Mouse (Mus musculus): ENCODE data around the gene Cntnap2.
A peak's percentile ranks its signal among the peaks of the same experiment; 100 is the strongest.

Cntnap2 gene

DNA sequence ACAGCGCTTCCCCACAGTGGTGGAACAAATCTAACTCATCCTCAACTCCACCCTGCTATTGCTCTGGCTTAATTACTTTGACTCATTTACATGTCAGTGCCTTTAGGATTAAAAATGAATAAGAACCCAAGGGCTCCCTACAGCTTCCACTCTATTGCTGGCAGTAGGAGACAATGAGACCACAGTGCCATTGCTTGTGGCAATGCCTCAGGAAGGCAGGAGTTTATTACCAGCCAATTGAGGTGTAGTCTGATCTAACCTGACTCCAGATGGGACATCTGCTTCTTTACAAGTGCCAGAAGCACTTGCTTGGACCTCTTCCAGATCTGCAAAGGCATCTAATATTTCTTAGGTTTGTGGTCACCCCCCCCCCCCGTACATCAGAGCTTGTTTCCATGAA lies 1615.9 kb downstream of the Cntnap2 start:
- no peak for DNase-seq (ENCODE audit: low read depth, low spot score)

DNA sequence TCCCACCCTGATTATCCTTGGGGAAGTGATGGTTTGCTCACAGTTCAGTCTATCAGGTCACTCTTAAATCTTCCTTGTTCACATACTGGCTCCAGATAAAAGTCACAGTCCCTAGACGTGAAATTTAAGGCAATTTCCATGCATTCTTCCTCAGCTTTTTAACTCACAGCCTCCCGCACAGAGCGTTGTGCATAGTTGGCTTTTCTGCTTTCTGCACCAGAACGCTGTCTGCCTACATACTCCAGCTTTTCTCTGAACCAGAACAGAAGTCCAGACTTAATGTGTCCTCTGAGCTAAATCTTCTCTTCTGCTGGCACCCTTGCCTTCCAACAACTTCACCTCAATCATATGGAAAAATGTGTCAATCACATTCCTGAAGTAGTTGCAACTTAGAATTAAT lies 1616.5 kb downstream of the Cntnap2 start:
- DNase-seq (ENCODE audit: low read depth, low spot score): no peak

DNA sequence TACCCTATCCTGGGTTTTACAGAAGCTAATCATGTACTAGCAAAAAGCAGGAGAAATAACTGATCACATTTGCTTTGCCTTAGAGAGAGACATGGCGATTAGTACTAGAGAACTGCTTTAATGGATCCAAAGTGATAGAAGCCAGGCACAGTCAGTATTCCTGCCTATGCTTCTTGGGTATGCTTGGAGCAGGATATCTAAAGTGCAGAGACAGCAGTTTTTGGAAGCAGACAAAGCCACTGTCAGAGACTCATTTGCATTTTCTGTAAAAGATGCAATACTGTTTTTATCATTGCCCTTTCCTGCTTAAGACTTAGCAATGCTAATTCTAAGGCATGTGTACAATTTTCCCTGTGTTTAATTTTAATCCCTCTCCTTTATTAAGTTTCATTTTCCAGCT lies 1637.0 kb downstream of the Cntnap2 start:
- DNase-seq (ENCODE audit: low read depth, low spot score): no peak

DNA sequence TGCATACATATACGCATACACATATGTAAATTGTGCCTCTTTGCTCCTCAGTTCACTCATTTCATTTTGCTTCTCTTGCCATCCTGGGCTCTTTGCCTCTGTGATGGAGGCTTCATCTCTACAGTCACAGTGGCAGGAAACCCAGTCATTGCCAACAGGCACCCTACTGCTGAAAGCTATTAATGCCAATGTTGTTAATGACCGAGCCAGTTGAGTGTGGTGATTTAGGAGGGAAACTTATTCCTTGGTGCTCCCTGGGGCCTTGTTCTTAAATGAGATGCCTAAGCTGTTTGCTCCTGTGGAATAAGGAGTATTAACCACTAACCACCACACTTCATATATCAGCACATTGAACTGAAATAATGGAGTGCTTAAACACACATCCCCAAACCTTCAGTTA lies 1640.2 kb downstream of the Cntnap2 start:
- DNase-seq (ENCODE audit: low read depth, low spot score): no peak

DNA sequence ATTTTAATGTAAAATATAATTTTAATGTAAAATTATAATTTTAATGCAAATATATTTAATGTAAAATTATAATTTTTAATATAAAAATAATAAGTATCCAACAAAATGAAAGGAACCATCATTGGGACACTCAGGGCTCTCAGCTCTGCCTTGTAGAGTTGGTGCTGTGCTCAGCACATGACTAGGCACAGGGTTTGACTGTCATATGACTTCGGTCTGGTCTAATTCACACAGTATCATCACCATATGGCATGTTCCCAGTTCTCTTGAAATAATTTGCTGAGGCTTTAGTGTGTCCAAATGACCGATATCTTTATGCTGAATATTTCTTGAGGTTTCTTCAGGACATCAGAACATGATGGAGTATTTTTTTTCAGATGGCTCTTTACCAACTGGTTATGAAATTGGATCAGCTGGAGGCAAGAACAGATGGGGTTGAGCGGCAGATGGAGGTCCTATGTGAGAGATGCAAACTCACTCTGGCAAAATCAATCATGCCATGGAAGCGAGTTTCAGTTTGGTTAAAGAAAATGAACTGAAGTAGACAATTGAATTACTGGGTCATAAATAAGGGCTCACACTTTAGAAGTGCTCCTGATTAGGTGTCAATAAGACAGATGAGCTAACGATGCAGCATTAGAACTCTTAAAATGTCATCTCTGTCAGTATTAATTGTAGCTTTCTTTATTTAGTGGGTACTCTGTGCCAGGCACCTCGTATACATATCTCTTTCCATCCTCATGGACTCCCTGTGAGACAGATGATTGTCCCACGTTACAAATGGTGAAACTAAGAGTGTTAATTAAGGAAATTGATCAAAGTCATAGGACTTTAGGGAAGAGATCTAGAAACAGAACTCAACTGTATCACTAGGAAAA lies 1645.4 kb downstream of the Cntnap2 start:
- no peak for DNase-seq (ENCODE audit: low read depth, low spot score)

DNA sequence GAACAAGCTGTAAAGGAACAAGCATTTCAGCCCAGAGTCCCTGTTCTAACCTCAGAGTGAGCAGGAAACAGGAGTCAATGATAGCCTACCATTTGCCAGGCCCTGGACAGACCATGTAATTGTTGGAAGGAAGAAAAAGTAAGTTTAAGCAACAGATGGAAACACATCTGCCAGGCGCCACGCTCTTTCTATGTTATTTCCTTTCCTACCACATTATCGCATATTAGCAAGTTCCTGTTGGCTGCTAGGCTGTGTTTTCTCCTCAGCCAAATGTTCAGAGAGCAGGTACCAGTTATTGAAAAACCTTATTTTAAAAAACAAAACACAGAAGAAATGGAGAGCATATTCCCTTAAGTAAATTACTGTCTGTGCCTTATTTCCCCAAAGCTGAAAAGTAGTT lies 1646.8 kb downstream of the Cntnap2 start:
- no peak for DNase-seq (ENCODE audit: low read depth, low spot score)

DNA sequence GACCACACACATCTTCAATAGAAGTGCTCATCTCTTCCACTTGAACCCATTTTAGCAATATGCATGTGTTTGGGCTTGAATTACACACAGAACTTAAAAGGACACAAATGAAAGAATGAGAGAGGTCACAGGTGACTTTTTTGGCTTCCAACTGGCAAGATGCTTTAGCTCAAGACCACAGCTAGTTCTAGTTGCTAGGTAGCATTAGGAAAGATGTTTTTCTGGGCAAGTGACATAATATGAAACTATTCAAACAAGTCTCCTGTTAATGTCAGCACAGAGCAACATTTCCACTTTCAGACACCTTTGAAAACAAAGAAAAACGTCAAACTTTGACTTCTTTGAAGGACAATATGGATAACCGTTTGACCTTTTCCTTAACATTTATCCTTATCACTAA lies 1657.4 kb downstream of the Cntnap2 start:
- no peak for DNase-seq (ENCODE audit: low read depth, low spot score)

DNA sequence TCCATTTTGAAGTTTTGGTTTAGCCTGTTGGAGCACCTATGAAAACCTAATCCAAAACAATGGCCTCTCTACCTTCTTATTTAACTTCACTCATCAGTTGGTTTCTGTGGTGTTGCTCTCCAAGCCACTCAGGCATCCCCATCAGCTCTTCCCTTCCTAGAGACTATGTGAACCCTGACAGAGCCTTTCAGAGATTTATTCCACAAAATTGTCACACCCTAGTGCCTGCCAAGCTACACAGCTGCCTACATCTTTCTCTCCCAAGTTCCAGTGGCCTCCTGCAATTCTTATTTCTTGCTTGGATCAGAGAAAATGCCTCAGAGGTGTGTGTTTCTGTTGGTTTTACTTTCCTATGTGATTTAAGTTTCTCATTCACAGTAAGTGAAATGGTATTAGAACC lies 1674.6 kb downstream of the Cntnap2 start:
- no peak for DNase-seq (ENCODE audit: low read depth, low spot score)

DNA sequence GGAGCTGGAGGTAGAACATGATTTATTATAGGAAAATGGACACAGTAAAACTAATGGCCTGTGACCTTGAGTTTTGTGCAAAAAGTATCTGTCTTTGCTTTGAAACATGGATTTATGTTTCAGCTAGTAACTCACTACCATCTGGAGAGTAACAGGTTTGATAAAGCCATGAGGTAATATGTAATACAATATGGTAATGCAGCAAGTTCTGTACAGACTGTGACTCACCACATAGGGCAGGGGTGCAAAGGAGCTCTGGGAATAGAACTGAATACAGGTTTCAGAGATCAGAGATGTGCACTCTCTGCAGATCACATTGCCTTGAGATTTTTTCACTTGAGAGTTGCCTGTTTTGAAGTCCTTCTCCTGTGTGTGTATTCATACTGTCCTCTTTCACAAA lies 1689.3 kb downstream of the Cntnap2 start:
- DNase-seq (ENCODE audit: low read depth, low spot score): no peak

DNA sequence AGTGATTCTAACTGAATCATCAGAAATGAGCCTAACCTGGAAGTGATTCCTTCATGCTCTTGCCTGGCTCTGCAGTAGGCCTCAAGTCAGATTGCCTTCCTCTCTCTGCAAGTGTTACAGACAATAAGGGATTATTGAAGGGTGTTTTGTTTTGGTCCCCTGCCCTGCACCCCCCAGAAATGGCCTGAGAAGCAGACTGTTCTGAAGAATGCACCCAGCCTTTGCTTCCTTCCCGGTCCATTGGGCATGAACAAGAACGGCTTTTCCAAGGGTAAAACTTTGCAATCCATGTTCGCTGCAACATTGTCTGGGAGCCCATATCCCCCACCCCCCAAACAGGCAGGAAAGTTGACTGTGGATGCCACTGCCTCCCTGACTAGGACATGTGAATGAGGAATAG lies 1704.3 kb downstream of the Cntnap2 start:
- DNase-seq (ENCODE audit: low read depth, low spot score): no peak

DNA sequence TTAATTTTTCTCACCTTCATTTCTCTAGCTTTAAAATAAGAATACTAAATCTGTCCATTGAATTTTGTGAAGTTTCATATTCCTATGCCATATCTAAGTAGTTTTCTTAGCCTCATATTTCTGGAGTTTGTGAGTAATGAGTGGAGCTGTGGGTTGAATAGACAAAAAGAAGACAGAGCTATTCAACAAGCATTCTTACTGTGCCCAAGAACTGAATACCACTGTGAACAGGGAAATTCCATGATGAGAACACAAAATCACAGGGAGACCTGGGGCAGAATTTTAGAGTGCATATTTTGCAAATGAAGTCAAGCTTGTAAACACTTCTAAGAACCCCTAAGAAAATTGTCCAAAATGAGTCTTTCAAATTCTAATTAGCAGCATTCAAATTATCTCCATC lies 1715.4 kb downstream of the Cntnap2 start:
- DNase-seq (ENCODE audit: low read depth, low spot score): no peak

DNA sequence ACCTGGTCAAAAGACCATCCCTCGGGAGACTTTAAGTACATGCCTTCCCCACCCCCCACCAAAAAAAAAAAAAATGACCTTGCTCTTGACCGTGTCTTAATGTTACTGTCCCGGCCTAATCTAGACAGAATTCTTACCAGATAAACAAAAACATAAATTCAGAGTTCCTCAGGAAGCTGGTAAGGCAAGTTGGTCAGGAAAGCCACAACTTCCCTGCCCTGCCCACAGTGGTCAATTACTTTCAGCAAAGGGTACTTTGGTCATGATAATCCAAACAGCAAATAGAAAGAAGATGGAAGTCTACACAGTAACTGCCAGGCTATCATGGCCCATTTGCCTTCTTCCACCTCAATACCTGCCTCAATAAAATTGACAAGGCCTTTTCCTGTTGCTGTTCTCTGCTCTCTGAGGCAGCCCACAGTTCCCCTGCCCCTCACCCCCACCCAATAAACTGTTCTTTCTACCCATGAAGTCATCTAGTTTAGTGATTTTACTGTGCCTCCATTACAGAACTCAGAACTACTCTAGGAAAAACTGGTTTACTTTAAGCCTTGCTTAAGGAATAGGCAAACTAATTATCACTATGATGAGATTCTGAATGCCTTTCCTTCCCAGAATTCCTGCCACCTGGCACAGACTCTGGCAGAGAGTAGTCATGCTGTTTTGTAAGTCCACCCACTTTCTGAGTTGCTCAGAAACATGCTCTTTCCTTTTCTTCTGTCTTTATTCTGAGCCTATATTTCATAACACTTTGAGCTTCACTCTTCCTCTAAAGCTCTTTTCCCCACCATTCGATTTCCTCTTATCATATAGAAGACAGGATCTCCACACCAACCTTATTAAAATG lies 1743.3 kb downstream of the Cntnap2 start:
- DNase-seq (ENCODE audit: low read depth, low spot score): no peak

DNA sequence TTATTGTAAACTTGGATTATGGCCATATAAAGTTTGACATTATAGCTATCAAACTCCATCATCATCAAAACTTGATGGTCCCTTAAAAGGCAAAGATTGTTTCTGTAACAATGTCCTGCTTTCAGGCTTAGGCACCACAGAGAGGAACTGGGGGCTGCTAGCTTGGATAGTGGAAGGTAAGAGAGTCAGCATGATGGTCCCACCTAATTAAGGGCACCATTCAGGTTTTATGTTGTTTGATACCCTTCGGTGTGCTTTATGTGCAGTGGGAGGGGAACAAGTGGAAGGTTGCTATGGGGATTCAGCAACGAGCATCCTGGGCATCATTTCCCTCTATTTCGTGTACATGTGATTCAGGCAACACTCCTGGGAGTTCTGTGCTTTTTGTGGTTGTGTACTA lies 1797.5 kb downstream of the Cntnap2 start:
- DNase-seq (ENCODE audit: low read depth, low spot score): no peak

DNA sequence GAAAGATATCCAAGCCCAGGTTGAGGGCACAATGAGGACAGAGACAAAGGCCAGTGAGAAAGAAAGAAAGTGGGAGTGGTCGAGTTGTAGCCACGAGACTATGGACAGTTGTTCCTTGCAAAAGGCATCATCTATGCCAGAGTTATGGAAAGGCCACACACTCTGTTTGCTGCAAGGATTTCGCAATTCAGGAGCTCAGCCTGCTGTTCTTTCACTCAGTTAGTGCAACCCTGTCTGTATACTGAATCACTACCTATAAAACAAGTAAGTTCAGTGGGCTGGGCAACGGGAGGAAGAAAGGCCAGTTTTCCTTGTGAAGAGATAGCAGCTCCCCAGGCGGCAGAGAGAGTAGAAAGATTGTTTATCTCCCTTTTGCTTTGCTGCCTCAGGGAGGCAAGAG lies 1801.9 kb downstream of the Cntnap2 start:
- no peak for DNase-seq (ENCODE audit: low read depth, low spot score)

DNA sequence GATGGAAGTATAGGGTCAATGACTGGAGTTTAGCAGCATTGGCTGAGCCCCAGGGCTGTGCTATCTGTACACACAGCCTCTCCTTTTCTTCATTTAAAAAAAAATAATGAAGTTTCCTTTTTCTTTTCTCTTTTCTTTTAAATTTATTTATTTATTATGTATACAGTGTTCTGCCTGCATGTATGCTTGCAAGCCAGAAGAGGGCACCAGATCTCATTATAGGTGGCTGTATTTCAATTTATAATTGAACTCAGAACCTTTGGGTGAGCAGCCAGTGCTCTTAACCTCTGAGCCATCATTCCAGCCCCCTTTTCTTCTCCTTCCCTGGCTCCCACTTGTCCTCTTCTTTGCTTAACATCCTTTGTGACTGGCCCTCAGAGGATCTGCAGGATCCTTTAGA lies 1807.2 kb downstream of the Cntnap2 start:
- DNase-seq (ENCODE audit: low read depth, low spot score): no peak

DNA sequence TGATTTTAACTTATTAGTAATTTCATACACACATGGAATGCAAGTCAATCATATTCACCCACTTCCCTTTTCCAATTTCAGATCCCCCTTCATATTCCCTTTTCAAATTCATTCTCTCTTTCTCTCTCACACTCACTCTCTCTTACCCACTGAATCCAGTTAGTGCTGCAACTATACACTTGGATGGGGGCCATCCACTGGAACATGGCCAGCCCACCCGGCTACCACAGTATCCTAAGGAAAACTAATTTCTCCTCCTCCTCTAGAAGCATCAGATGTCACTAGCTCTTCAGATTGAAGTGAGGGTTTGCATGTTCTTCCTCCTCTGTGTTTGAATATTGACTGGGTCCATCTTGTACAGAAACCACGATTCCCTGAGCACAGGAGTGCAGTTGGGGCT lies 1827.1 kb downstream of the Cntnap2 start:
- no peak for DNase-seq (ENCODE audit: low read depth, low spot score)

DNA sequence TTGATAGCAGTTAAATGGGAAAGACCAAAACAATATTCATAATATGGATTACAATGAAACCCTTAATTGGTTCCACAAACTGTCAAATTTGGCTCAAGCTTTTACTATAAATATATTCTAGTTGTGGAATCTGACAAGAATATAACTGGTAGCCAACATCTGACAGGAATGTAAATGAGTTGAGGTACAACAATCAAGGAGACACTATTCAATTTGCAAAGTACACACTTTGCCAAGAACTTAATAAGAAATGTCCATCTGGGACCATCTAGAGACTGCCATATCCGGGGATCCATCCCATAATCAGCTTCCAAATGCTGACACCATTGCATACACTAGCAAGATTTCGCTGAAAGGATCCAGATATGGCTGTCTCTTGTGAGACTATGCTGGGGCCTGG lies 1850.0 kb downstream of the Cntnap2 start:
- DNase-seq (ENCODE audit: low read depth, low spot score): no peak

DNA sequence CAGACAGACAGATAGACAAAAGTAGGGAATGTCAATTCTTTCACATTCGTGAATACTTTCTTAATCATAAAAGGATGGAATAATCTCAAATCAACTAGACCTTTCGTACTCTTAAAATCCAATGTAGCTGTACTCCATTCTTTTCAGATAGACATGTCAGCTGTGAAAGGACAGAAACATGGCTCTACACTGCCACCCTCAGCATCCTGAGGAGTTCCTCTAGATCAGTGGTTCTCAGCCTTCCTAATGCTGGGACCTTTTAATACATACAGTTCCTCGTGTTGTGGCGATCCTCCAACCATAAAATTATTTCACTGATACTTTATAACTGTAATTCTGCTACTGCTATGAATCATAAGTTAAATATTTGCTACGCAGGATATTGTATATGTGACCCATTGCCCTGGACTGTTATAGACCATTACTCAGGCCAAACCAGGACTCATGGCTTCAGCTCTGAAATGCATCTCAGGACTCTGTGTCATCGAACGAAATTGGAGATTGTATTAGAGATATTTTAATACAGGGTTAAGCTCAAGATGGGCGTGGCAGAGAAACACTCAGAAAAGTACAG lies 1859.6 kb downstream of the Cntnap2 start:
- DNase-seq (ENCODE audit: low read depth, low spot score): no peak

DNA sequence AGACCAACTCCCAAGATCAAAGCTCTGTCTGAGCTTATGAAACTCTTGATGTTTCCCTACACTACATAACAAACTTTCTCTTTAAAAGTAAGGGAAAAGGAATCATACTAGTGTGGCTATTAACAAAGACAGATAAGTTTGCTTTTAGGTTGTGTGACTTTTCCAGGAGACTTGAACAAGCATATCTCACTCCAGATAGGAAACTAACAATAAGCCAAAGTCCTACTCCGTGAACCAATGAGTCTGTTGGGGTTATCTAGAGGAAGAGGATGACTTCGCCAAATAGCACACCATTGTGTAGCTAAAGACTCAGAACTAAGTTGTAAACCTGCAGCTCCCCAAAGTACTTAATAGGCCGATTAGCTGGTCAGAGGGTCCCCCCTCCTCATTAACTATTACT lies 1860.8 kb downstream of the Cntnap2 start:
- DNase-seq (ENCODE audit: low read depth, low spot score): no peak

DNA sequence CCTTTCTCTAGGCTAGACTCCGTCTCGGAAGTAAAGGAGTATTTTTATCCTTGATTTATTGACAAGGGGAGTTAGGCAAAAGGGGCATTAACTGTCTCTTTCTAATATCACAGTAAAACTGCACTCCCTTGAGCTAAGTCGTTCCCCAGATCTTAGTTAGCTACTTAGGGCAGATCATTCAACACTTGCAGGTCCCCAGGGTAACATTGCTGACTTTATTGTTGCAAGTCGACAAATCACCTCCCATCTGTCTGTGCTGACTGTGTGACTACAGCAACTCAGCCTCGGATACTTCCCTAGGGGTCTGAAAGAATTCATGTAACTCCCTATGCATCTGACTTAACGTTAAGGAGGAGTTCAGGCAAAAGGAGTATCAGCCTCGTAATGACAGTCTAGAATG lies 1865.6 kb downstream of the Cntnap2 start:
- no peak for DNase-seq (ENCODE audit: low read depth, low spot score)

DNA sequence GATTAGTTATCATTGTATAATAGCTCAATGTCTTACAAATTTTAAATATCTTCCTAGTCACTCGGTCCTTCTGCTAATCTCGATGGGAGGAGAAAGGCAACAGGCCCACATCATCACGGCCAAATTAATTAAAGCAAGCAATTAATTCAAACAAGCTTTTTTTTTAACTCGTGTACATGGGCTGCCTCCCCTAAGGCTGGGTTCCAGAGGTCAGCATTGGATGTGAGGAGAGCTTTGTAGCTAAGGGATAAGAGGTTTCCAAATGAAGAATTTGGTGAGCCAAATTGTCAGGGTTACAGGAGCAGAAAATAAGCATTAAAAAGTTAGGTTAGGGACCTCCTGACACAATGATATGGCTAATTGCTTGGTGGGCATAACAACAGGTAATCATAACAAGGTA lies 1886.5 kb downstream of the Cntnap2 start:
- no peak for DNase-seq (ENCODE audit: low read depth, low spot score)

DNA sequence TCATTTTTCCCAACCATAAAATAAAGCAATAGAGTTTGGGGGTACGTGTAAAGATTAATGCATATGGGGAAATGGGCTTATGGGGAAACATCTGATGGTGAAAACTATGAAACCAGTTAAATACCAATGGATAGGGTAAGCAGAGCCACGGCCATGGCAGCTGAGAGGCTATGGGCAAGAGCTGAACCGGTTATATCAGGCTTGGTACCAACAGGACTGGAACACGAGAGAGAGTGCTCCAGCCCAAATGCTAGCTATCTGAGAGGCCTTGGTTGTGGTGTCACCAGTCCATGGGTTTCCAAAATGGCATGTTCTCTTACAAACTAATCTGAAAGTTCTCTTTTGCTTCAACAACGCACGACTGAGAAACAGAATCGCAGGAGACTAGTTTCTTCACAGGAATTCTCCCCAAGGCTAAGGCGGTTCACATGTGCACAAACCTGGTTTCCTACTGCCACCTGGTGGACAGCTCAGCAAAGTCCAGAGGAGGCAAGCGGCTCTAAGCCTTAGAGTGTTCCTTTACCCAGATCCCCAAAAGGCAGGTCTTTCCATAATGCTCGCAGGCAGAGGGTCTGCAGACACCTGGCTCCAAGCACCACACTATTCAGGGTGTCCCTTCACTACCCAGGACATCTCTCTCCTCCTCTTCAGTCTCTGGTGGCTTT lies 1902.0 kb downstream of the Cntnap2 start:
- peak; percentile 27 for DNase-seq (ENCODE audit: low read depth, low spot score)
